Mouse (Mus musculus): ENCODE measurements at regions not wholly inside any gene's neighbourhood (a gene's known extent, or its start where the extent isn't known, plus 50 kb on each side); places are given as distances from the start of the nearest gene placed in this dataset.

DNA sequence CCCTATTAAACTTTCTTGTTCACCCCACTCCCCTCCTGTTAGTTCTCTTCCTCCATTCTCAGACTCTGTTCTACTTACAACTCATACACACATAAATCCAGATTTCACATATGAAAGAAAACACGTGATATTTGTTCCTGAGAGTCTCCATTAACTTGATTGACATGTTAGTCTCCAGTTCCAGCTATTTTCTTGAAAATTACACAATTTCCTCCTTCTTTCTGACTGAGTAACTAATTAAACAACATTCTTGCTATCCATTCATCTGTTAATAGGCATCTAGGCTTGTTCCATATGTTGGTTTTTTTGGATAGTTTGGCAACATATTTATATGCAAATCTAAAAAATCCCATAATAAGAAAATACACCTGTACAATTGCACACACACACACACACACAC, 161.7 kb upstream of the Nr2f1 start:
- TF ChIP-seq GATA1 (IDR thresholded peaks at IDR 0.05; ENCODE audit: borderline replicate concordance, low read length) = no peak
- TF ChIP-seq FLI1 (IDR thresholded peaks at IDR 0.05; ENCODE audit: low read length) = no peak

Measured in megakaryocyte, embryonic 14.5 days (primary cell).